Mouse (Mus musculus): ENCODE measurements at regions not wholly inside any gene's neighbourhood (a gene's known extent, or its start where the extent isn't known, plus 50 kb on each side); places are given as distances from the start of the nearest gene placed in this dataset.

GRCm38 (mm10) chr9:118326656-118327055, 151.4 kb upstream of the Eomes start:
- no peaks in the 10 kb centered on the region for H3K27me3 ChIP-seq (ENCODE audit: insufficient read depth, low read length)
- H3K36me3 ChIP-seq (ENCODE audit: insufficient read depth): no peaks in the 10 kb centered on the region
- H3K9me3 ChIP-seq (ENCODE audit: low read depth, low read length): no peaks in the 10 kb centered on the region
- H3K4me2 ChIP-seq: no peak overlapping the region
- H3K9ac ChIP-seq: no peak overlapping the region
- ATAC-seq (ENCODE audit: insufficient read depth) (no peak), DNase-seq (no peak)
- no peak overlapping the region for H3K27ac ChIP-seq (ENCODE audit: low read depth)
- no peaks in the 10 kb centered on the region for H3K4me1 ChIP-seq (ENCODE audit: insufficient read depth)
- TF ChIP-seq CTCF (IDR thresholded peaks at IDR 0.05; ENCODE audit: low read depth): no peak
- H3K4me3 ChIP-seq (ENCODE audit: low read depth, low read length): no peak overlapping the region
- 71% methylated on average over 9 of the region's 9 CpGs for WGBS

DNA sequence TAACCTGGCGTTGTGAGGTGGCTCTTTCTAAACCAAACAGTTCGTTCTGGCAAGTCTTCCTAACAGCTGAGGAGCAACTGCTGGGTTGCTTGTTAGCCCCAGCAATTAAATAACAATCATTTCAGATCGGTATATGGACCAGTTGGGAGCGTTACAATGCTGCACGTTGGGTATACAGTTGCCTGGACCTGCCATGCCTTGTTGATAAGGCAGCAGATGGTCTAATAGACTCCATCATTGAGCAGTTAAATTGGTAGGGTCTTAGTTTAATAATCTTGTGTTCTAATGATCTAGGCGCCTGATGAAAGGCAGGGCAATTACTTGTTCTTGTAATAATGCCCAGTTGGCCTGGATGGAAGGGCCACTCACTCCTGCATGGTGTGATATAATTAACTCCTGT, 150.1 kb upstream of the Eomes start:
- Histone ChIP-seq H3K9me3 (ENCODE audit: low read depth, low read length) (no peaks in the 10 kb centered on the region), H3K4me2 (no peak overlapping the region), H3K4me3 (ENCODE audit: low read depth, low read length) (no peak overlapping the region), H3K27ac (ENCODE audit: low read depth) (no peak overlapping the region), H3K27me3 (ENCODE audit: insufficient read depth, low read length) (no peaks in the 10 kb centered on the region), H3K9ac (no peak overlapping the region), H3K4me1 (ENCODE audit: insufficient read depth) (no peaks in the 10 kb centered on the region), H3K36me3 (ENCODE audit: insufficient read depth) (no peaks in the 10 kb centered on the region)
- DNase-seq (no peak), ATAC-seq (ENCODE audit: insufficient read depth) (no peak)
- no peak for TF ChIP-seq CTCF (IDR thresholded peaks at IDR 0.05; ENCODE audit: low read depth)
- WGBS: 82% methylated on average over 6 of the region's 6 CpGs

DNA sequence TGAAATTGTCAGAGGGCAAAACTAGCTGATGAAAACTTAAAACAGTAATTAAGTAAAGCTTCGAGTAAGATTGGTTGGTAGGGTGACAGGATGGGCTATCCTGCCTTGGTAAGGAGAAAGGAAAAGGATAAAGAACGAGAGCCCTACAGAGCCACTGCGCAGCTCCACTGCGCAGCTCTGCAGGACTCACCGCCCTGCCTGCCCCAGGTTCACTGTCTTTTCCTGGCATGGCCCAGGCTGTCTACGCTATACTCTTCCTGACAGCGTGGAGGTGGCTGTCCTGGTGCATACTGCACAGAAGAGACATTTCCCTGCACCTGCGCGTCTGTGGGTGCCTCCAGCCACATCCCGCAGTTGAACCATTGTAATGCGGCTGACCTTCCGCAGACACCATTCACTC, 136.6 kb upstream of the Eomes start:
- H3K4me1 ChIP-seq (ENCODE audit: insufficient read depth): no peaks in the 10 kb centered on the region
- 43% methylated on average over 12 of the region's 12 CpGs for WGBS
- no peak for ATAC-seq (ENCODE audit: insufficient read depth)

GRCm38 (mm10) chr9:118354911-118355310, 123.1 kb upstream of the Eomes start:
- H3K9ac ChIP-seq: no peak overlapping the region
- ATAC-seq (ENCODE audit: insufficient read depth) (no peak), DNase-seq (no peak)
- H3K4me1 ChIP-seq (ENCODE audit: insufficient read depth): no peaks in the 10 kb centered on the region
- H3K4me3 ChIP-seq (ENCODE audit: low read depth, low read length): no peak overlapping the region
- H3K9me3 ChIP-seq (ENCODE audit: low read depth, low read length): no peaks in the 10 kb centered on the region
- WGBS: 93% methylated on average over 10 of the region's 10 CpGs
- no peaks in the 10 kb centered on the region for H3K27me3 ChIP-seq (ENCODE audit: insufficient read depth, low read length)
- H3K36me3 ChIP-seq (ENCODE audit: insufficient read depth): no peaks in the 10 kb centered on the region
- no peak overlapping the region for H3K4me2 ChIP-seq
- H3K27ac ChIP-seq (ENCODE audit: low read depth): no peak overlapping the region
- no peak for TF ChIP-seq CTCF (IDR thresholded peaks at IDR 0.05; ENCODE audit: low read depth)

More for the DNA sequence above, 136.6 kb upstream of the Eomes start:
- H3K27ac ChIP-seq (ENCODE audit: low read depth): no peak overlapping the region
- TF ChIP-seq CTCF (IDR thresholded peaks at IDR 0.05; ENCODE audit: low read depth): no peak
- DNase-seq: peak; percentile 6
- H3K27me3 ChIP-seq (ENCODE audit: insufficient read depth, low read length): no peaks in the 10 kb centered on the region
- H3K4me3 ChIP-seq (ENCODE audit: low read depth, low read length): peak overlapping the region; percentile 23
- no peaks in the 10 kb centered on the region for H3K9me3 ChIP-seq (ENCODE audit: low read depth, low read length)
- peak overlapping the region; percentile 9; the same call in 1 of the 2 replicates for H3K9ac ChIP-seq
- peak overlapping the region; percentile 52 for H3K4me2 ChIP-seq
- H3K36me3 ChIP-seq (ENCODE audit: insufficient read depth): no peaks in the 10 kb centered on the region

DNA sequence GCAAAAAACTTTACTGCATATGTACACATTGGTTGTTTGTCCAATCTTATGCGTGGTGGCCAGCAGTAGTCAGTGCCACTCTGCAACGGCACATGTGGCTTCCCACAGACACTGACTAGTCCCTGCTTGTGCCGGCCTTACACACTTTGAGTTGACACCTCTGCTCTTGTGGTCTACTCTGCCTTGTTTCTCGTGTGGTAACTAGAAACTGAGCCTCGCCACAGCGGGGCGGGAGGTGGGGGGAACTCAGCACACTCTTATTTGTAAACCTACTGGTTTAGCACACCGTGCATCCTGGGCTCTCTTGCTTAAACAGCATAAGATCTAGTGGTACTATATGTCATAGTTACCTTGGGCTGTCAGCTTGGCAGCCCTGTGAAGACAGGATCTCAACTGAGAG, 120.6 kb upstream of the Eomes start:
- ATAC-seq (ENCODE audit: insufficient read depth) (no peak), DNase-seq (no peak)
- H3K4me3 ChIP-seq (ENCODE audit: low read depth, low read length): no peak overlapping the region
- H3K4me1 ChIP-seq (ENCODE audit: insufficient read depth): no peaks in the 10 kb centered on the region
- no peak for TF ChIP-seq CTCF (IDR thresholded peaks at IDR 0.05; ENCODE audit: low read depth)
- no peak overlapping the region for H3K4me2 ChIP-seq
- H3K9me3 ChIP-seq (ENCODE audit: low read depth, low read length): no peaks in the 10 kb centered on the region
- no peak overlapping the region for H3K9ac ChIP-seq
- H3K27ac ChIP-seq (ENCODE audit: low read depth): no peak overlapping the region
- no peaks in the 10 kb centered on the region for H3K36me3 ChIP-seq (ENCODE audit: insufficient read depth)
- H3K27me3 ChIP-seq (ENCODE audit: insufficient read depth, low read length): no peaks in the 10 kb centered on the region
- 89% methylated on average over 8 of the region's 8 CpGs for WGBS

GRCm38 (mm10) chr9:118363929-118364328, 114.1 kb upstream of the Eomes start:
- Histone ChIP-seq H3K4me3 (ENCODE audit: low read depth, low read length) (no peak overlapping the region), H3K4me2 (no peak overlapping the region), H3K9ac (no peak overlapping the region), H3K27me3 (ENCODE audit: insufficient read depth, low read length) (no peaks in the 10 kb centered on the region), H3K27ac (ENCODE audit: low read depth) (no peak overlapping the region), H3K9me3 (ENCODE audit: low read depth, low read length) (no peaks in the 10 kb centered on the region), H3K36me3 (ENCODE audit: insufficient read depth) (no peaks in the 10 kb centered on the region), H3K4me1 (ENCODE audit: insufficient read depth) (no peaks in the 10 kb centered on the region)
- ATAC-seq (ENCODE audit: insufficient read depth) (no peak), DNase-seq (no peak)
- no peak for TF ChIP-seq CTCF (IDR thresholded peaks at IDR 0.05; ENCODE audit: low read depth)
- 80% methylated on average over 2 of the region's 2 CpGs for WGBS

- no peak for DNase-seq
- Histone ChIP-seq H3K36me3 (ENCODE audit: insufficient read depth) (no peaks in the 10 kb centered on the region), H3K27me3 (ENCODE audit: insufficient read depth, low read length) (no peaks in the 10 kb centered on the region), H3K27ac (ENCODE audit: low read depth) (no peak overlapping the region), H3K4me2 (no peak overlapping the region), H3K4me3 (ENCODE audit: low read depth, low read length) (no peak overlapping the region), H3K9ac (no peak overlapping the region), H3K9me3 (ENCODE audit: low read depth, low read length) (no peaks in the 10 kb centered on the region), H3K4me1 (ENCODE audit: insufficient read depth) (no peaks in the 10 kb centered on the region)
- 67% methylated on average over 9 of the region's 9 CpGs for WGBS
- no peak for TF ChIP-seq CTCF (IDR thresholded peaks at IDR 0.05; ENCODE audit: low read depth)
- no peak for ATAC-seq (ENCODE audit: insufficient read depth)
Measured at GRCm38 (mm10) chr9:118365431-118365830, 112.6 kb upstream of the Eomes start.

DNA sequence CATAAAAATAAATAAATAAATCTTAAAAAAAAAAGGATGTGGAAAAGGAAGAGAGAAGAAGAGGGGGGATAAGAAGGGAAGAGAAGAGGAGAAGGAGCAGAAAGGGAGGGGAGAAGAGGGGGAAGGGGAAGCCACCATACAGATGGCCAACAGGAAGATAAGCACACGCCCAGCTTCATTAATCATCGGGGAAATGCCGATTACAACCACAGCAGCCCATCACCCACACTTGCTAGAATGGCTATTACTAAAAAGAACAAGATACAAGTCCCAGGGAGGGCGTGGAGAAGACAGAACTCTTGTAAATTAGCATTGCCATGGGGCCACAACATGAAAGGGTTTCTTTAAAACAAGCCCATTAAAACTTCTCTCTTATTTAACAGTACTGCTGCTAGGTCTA, 110.7 kb upstream of the Eomes start:
- no peaks in the 10 kb centered on the region for H3K27me3 ChIP-seq (ENCODE audit: insufficient read depth, low read length)
- H3K9ac ChIP-seq: no peak overlapping the region
- ATAC-seq (ENCODE audit: insufficient read depth): no peak
- no peak for DNase-seq
- no peaks in the 10 kb centered on the region for H3K4me1 ChIP-seq (ENCODE audit: insufficient read depth)
- H3K27ac ChIP-seq (ENCODE audit: low read depth): no peak overlapping the region
- H3K4me3 ChIP-seq (ENCODE audit: low read depth, low read length): no peak overlapping the region
- TF ChIP-seq CTCF (IDR thresholded peaks at IDR 0.05; ENCODE audit: low read depth): no peak
- no peaks in the 10 kb centered on the region for H3K36me3 ChIP-seq (ENCODE audit: insufficient read depth)
- H3K4me2 ChIP-seq: no peak overlapping the region
- 43% methylated on average over 4 of the region's 4 CpGs for WGBS
- H3K9me3 ChIP-seq (ENCODE audit: low read depth, low read length): no peaks in the 10 kb centered on the region

All from lung, embryonic 14.5 days (tissue).